Mouse (Mus musculus) right cerebral cortex, postnatal 25 days (tissue): ENCODE measurements around the gene 4930562C15Rik.

Experiments
- DNase-seq: peaks from one replicate; pipeline ENCODE4 v3.0.0; 2022

The 4930562C15Rik gene

GRCm38 (mm10) chr16:4862863-4863483 is 27.8 kb downstream of the 4930562C15Rik start:
- peak; percentile 65 for DNase-seq

- DNase-seq = no peak
These were observed 28.5 kb downstream of the 4930562C15Rik start for GRCm38 (mm10) chr16:4863742-4864141.

GRCm38 (mm10) chr16:4866101-4866695 is 31.0 kb downstream of the 4930562C15Rik start:
- DNase-seq = no peak

GRCm38 (mm10) chr16:4870490-4870889 is 35.3 kb downstream of the 4930562C15Rik start:
- DNase-seq = no peak

- no peak for DNase-seq
These were observed 36.7 kb downstream of the 4930562C15Rik start for GRCm38 (mm10) chr16:4871926-4872325.

GRCm38 (mm10) chr16:4875198-4876032 is 40.2 kb downstream of the 4930562C15Rik start:
- DNase-seq = no peak

- DNase-seq = peak; percentile 38
These were observed 40.9 kb downstream of the 4930562C15Rik start for GRCm38 (mm10) chr16:4876033-4876680.

- DNase-seq = no peak
These were observed 42.0 kb downstream of the 4930562C15Rik start for GRCm38 (mm10) chr16:4877195-4877594.

GRCm38 (mm10) chr16:4877701-4878100 is 42.5 kb downstream of the 4930562C15Rik start:
- DNase-seq = no peak

GRCm38 (mm10) chr16:4878192-4878885 is 43.1 kb downstream of the 4930562C15Rik start:
- DNase-seq = no peak

- peak; percentile 49 for DNase-seq
These were observed 44.0 kb downstream of the 4930562C15Rik start for GRCm38 (mm10) chr16:4879101-4879707.

GRCm38 (mm10) chr16:4879708-4880124 is 44.5 kb downstream of the 4930562C15Rik start:
- DNase-seq = peak; percentile 90

- DNase-seq = peak; percentile 97
These were observed 45.1 kb downstream of the 4930562C15Rik start, which contains the start of gene Ubald1 for GRCm38 (mm10) chr16:4880136-4880825. TSS of gene Ubald1 (minus strand) at chr16:4880315.

- no peak for DNase-seq
These were observed 46.5 kb downstream of the 4930562C15Rik start for GRCm38 (mm10) chr16:4881400-4882351.

- no peak for DNase-seq
These were observed 49.7 kb downstream of the 4930562C15Rik start for GRCm38 (mm10) chr16:4884930-4885329.

- peak; percentile 81 for DNase-seq
These were observed 50.8 kb downstream of the 4930562C15Rik start, which contains the start of gene Mgrn1 for GRCm38 (mm10) chr16:4885760-4886689. TSS of gene Mgrn1 (plus strand) at chr16:4886249.

GRCm38 (mm10) chr16:4886690-4887020 is 51.4 kb downstream of the 4930562C15Rik start:
- DNase-seq = no peak

GRCm38 (mm10) chr16:4890201-4890709 is 55.0 kb downstream of the 4930562C15Rik start:
- DNase-seq = no peak

- DNase-seq = no peak
These were observed 57.0 kb downstream of the 4930562C15Rik start for GRCm38 (mm10) chr16:4892171-4892570.
